Mouse (Mus musculus): ENCODE results near the gene Lrrc63. TPM values are rescaled to one million over a fixed set of nuclear protein-coding genes. Genes with fewer than 3 reads are reported as not detected.

Gene Lrrc63
- 0.12 and 0.13 TPM in 2 replicates for polyA plus RNA-seq (2016; fragmentation: Nextera tagmentation; extraction: Ambion mirVana)

DNA sequence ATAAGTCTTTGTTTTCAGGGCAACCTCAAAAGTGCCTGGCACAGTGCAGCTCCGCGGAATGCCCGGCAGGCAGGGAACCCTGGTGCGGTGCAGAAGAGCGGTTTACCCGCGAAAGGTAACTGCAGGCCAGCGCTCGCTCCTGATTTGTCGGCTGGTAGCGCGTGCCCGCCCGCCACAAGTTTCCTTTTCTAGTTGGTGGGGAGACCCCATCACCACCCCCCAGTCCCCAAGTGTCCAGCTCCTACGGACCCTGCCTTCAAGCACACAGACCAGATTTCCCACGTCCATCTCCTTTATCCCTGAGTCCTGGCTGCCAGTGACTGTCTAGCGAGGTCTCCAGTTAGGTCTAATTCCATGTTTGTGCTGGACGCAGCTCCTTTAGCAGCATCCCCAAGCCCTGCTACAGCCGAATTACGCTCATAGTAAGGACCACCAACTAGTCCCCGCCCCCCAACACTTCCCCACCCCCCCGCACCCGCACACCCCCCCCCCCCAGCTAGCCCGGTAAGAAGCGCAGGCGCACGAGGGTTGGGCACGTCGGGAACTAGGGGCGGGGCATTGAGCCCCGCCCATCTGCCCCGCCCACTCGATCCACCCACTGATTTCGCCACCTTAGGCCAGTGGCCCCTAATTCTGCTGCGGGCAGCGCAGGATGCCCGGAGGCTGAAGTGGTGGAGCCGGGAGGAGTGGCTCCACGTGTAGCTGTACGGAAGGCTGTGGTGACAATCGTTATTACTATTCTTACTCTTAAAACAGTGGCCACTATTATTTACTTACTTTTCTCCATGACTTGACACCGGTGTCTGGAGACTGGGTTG, at the start of gene Lrrc63, which contains the start of gene Lcp1:
Gene Lrrc63, minus strand, starts transcription at position 381 of the 818 bp plus-strand sequence.
Gene Lcp1, plus strand, starts transcription at position 601 of the 818 bp plus-strand sequence.
- peak within 1 kb of the TSS; percentile 83 for H3K27ac ChIP-seq
- H3K4me3 ChIP-seq: peak within 1 kb of the TSS; percentile 66
- no peaks in the 10 kb centered on the region for H3K9me3 ChIP-seq
- no peaks in the 10 kb centered on the region for H3K36me3 ChIP-seq
- H3K27me3 ChIP-seq (ENCODE audit: insufficient read depth, poor library complexity, severe bottlenecking): peaks cover 12% of the 10 kb centered on the region
- WGBS: under 1% methylated on average over 42 of the region's 42 CpGs
- DNase-seq (ENCODE audit: low spot score): peak; percentile 89
- 0 out of 2 replicates have a peak, but pooled peaks cover 6% of the 10 kb centered on the region for H3K4me1 ChIP-seq (replicated peaks)

DNA sequence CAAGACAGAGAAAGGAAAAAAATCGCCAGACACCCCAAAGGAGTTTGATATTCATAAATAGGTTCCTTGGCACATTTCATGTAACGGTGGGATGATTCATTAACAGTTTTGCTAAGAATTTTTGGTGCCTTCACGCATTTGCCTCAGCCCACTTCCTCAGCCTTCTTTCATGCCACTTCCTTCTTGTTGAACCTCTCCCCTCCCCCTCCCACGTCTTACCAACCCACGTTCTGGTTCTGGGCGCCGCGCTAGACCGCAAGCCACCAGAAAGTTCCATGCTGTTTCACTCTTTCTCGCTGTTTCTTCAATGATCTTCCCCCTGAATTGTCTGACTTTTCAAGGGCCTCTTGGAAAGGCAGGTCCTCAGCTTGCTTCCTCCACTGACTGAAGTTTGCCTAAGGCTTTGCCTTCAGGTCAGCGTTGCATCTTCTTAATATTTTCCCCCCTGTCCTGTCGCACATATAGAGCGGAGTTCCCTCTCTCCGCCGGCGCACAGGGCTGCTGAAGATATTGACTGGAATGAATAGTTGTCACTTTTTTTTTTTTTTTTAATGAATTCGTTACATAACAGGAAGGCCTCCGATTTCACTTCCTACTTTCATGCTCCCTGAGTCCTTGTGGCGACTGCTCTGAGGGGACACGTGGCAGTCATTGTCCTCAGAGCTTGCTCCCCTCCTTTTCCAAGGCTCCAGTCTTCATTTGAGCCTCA, 48.7 kb upstream of the Lrrc63 start:
- H3K9me3 ChIP-seq: no peaks in the 10 kb centered on the region
- no peaks in the 10 kb centered on the region for H3K27me3 ChIP-seq (ENCODE audit: insufficient read depth, poor library complexity, severe bottlenecking)
- WGBS: 86% methylated on average over 20 of the region's 20 CpGs
- DNase-seq (ENCODE audit: low spot score): no peak
- H3K36me3 ChIP-seq: no peaks in the 10 kb centered on the region
- no peak overlapping the region for H3K27ac ChIP-seq
- H3K4me1 ChIP-seq (replicated peaks): no peaks in the 10 kb centered on the region
- H3K4me3 ChIP-seq: no peak overlapping the region

- no peak overlapping the region for H3K27ac ChIP-seq
- DNase-seq (ENCODE audit: low spot score): no peak
- no peaks in the 10 kb centered on the region for H3K36me3 ChIP-seq
- H3K4me3 ChIP-seq: no peak overlapping the region
- no peaks in the 10 kb centered on the region for H3K4me1 ChIP-seq (replicated peaks)
- no peaks in the 10 kb centered on the region for H3K27me3 ChIP-seq (ENCODE audit: insufficient read depth, poor library complexity, severe bottlenecking)
- 75% methylated on average over 10 of the region's 10 CpGs for WGBS
- H3K9me3 ChIP-seq: no peaks in the 10 kb centered on the region
These were observed 48.1 kb upstream of the Lrrc63 start for GRCm38 (mm10) chr14:75178801-75179211.

DNA sequence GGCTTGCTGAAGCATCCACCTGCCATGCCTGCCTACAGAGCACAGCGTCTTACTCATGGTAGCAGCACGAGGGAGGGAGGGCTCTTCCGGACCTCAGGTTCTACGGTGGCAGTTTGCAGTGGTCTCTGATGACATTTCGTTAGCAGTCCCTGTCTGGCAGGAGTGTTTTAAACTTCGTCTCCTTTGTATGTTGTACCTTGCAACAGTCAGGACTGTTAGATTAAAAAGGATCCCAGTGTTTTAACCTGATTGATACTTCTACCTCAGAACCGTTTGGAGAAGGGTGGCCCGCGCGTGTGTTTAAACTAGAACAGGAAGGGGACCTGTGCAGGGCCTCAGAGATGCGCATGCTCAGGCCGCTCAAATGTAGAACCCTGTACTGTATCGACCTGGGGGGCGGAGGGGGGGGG, 47.7 kb upstream of the Lrrc63 start:
- no peak for DNase-seq (ENCODE audit: low spot score)
- WGBS: 82% methylated on average over 14 of the region's 14 CpGs

DNA sequence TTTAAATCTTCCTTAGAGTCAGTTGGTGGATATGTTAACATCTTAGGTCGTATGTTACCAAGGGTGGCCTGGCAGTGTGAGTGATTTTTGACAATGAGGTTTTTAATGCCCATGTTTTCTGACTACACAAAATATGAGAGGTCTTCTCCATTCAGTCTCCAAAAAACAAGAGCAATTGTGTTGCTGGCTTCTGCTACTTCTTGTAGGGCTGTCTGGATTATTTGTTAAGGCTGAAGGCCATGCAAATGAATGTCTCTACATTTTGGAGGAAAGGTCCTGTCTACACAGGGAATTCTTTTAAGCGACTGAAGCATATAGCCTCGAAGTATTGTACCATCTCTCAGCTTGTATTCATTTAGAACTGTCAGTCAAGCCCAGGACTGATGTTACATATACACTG, 46.7 kb upstream of the Lrrc63 start:
- H3K4me1 ChIP-seq (replicated peaks): no peaks in the 10 kb centered on the region
- no peak for DNase-seq (ENCODE audit: low spot score)
- H3K4me3 ChIP-seq: no peak overlapping the region
- H3K27me3 ChIP-seq (ENCODE audit: insufficient read depth, poor library complexity, severe bottlenecking): no peaks in the 10 kb centered on the region
- H3K9me3 ChIP-seq: no peaks in the 10 kb centered on the region
- H3K36me3 ChIP-seq: no peaks in the 10 kb centered on the region
- WGBS: 69% methylated on average over 3 of the region's 3 CpGs
- H3K27ac ChIP-seq: no peak overlapping the region

More for the DNA sequence above, 47.7 kb upstream of the Lrrc63 start:
- no peak overlapping the region for H3K27ac ChIP-seq
- no peaks in the 10 kb centered on the region for H3K36me3 ChIP-seq
- no peaks in the 10 kb centered on the region for H3K9me3 ChIP-seq
- no peak overlapping the region for H3K4me3 ChIP-seq
- H3K4me1 ChIP-seq (replicated peaks): no peaks in the 10 kb centered on the region
- no peaks in the 10 kb centered on the region for H3K27me3 ChIP-seq (ENCODE audit: insufficient read depth, poor library complexity, severe bottlenecking)

DNA sequence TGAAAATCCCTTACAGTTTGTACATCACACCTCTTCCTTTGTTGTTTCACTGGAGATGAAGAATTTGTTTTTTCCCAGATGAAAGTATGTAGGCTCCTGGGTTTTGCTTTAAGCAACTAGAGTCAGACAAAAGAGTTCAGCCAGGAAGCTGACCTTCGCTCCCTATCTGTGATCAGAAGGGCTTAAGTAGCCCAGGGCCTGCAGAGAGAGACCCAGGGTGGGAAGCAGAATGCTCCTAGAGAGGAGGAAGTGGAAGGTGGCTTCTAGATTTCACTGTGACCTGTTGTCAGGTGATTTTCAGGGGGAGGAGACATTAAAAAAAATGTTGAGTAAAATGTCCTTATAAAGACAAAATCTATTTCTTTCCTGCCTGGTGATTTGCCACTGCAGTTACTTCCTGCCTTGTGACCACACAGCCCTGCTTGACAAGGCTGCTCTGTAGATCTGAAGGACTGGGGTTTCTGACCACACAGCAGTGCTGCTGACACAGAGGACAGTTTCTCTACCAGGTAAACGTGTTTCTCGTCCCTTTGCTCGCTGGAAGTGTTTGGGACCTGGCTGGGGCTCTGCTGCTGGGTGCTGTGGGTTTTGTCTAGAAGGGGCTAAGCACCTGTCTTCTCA, 45.9 kb upstream of the Lrrc63 start:
- no peaks in the 10 kb centered on the region for H3K36me3 ChIP-seq
- WGBS: 75% methylated on average over 4 of the region's 4 CpGs
- H3K27me3 ChIP-seq (ENCODE audit: insufficient read depth, poor library complexity, severe bottlenecking): no peaks in the 10 kb centered on the region
- no peak overlapping the region for H3K27ac ChIP-seq
- no peak overlapping the region for H3K4me3 ChIP-seq
- no peaks in the 10 kb centered on the region for H3K4me1 ChIP-seq (replicated peaks)
- DNase-seq (ENCODE audit: low spot score): no peak
- no peaks in the 10 kb centered on the region for H3K9me3 ChIP-seq

GRCm38 (mm10) chr14:75175781-75176180, 45.1 kb upstream of the Lrrc63 start:
- DNase-seq (ENCODE audit: low spot score): no peak
- no peaks in the 10 kb centered on the region for H3K36me3 ChIP-seq
- H3K4me1 ChIP-seq (replicated peaks): no peaks in the 10 kb centered on the region
- WGBS: 86% methylated on average over 7 of the region's 7 CpGs
- no peak overlapping the region for H3K4me3 ChIP-seq
- H3K9me3 ChIP-seq: no peaks in the 10 kb centered on the region
- no peaks in the 10 kb centered on the region for H3K27me3 ChIP-seq (ENCODE audit: insufficient read depth, poor library complexity, severe bottlenecking)
- H3K27ac ChIP-seq: no peak overlapping the region

GRCm38 (mm10) chr14:75174731-75175555, 44.3 kb upstream of the Lrrc63 start:
- H3K4me3 ChIP-seq: no peak overlapping the region
- H3K27ac ChIP-seq: no peak overlapping the region
- H3K36me3 ChIP-seq: no peaks in the 10 kb centered on the region
- H3K27me3 ChIP-seq (ENCODE audit: insufficient read depth, poor library complexity, severe bottlenecking): no peaks in the 10 kb centered on the region
- no peaks in the 10 kb centered on the region for H3K9me3 ChIP-seq
- no peaks in the 10 kb centered on the region for H3K4me1 ChIP-seq (replicated peaks)
- 85% methylated on average over 9 of the region's 9 CpGs for WGBS
- no peak for DNase-seq (ENCODE audit: low spot score)

GRCm38 (mm10) chr14:75174296-75174695, 43.6 kb upstream of the Lrrc63 start:
- Histone ChIP-seq H3K27me3 (ENCODE audit: insufficient read depth, poor library complexity, severe bottlenecking) (no peaks in the 10 kb centered on the region), H3K36me3 (no peaks in the 10 kb centered on the region), H3K4me1 (replicated peaks) (no peaks in the 10 kb centered on the region), H3K27ac (no peak overlapping the region), H3K4me3 (no peak overlapping the region), H3K9me3 (no peaks in the 10 kb centered on the region)
- no peak for DNase-seq (ENCODE audit: low spot score)
- 86% methylated on average over 8 of the region's 8 CpGs for WGBS

DNA sequence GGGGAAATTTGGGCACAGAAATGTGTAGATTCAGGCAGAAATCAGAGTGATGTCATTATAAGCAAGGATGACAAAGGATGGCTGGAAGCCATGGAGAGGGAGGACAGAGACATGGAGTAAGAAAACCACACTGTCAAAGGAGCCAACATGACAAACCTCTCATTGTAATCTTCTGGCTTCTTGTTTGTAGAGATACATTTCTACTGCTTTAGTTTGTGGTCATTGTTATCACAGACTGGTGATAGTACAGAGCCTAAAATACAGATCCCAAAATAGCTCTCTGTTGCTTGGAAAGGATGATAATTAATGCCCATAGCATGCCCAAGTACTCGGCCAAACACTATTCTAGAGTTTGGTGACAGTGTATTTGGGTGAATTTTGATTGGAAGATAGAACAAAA, 39.9 kb upstream of the Lrrc63 start:
- DNase-seq (ENCODE audit: low spot score): no peak
- Histone ChIP-seq H3K4me1 (replicated peaks) (no peaks in the 10 kb centered on the region), H3K4me3 (no peak overlapping the region), H3K9me3 (no peaks in the 10 kb centered on the region), H3K27me3 (ENCODE audit: insufficient read depth, poor library complexity, severe bottlenecking) (no peaks in the 10 kb centered on the region), H3K27ac (no peak overlapping the region), H3K36me3 (no peaks in the 10 kb centered on the region)
- 77% methylated on average over 1 of the region's 1 CpGs for WGBS

DNA sequence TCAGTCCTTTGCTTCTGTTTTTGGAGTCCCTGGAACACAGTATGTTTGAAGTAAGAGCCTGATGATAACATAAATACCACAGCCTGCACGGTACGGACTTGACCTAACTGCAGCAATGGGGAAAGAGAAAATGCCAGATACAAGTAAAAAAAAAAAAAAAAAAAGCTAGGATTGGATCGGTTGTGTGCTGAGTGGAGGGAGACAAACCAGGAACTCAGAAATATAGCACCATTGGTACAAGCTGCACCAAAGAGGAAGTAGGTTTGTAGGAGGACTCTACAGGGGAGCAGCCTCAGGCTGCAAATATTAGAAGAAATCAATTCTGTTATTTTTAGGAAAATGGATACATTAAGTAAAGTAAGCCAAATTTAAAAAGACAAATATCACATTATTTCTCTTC, 37.8 kb upstream of the Lrrc63 start:
- DNase-seq (ENCODE audit: low spot score): no peak
- Histone ChIP-seq H3K9me3 (no peaks in the 10 kb centered on the region), H3K27ac (no peak overlapping the region), H3K4me1 (replicated peaks) (no peaks in the 10 kb centered on the region), H3K4me3 (no peak overlapping the region), H3K36me3 (no peaks in the 10 kb centered on the region), H3K27me3 (ENCODE audit: insufficient read depth, poor library complexity, severe bottlenecking) (no peaks in the 10 kb centered on the region)
- WGBS: 85% methylated on average over 3 of the region's 3 CpGs

DNA sequence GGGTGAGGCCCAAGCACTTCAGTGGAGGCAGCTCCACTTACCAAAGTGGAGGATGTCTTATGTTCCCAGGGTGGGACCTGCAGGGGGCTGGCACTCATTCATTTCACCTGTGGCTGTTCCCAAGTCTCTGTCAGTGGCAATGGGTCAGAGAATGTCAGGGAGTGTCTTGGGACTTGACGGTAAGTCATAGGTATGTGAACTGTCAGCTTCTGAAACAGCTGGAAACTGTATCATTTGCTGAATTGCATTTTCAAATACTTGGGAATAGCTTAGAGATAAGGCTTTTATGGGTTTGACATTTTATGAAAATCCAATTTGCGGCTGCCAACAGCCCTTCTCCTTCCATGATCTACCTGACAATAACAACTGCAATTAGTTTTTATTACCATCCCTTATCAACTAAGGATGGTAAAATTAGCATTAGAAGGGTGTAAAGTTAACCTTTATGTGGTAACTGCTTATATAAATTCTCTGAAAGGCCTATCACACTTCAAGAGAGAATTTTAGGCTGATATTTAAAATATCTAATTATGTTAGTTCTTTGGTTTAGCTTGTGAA, 35.0 kb upstream of the Lrrc63 start:
- H3K27ac ChIP-seq: no peak overlapping the region
- H3K9me3 ChIP-seq: no peaks in the 10 kb centered on the region
- H3K36me3 ChIP-seq: no peaks in the 10 kb centered on the region
- no peak overlapping the region for H3K4me3 ChIP-seq
- H3K4me1 ChIP-seq (replicated peaks): no peaks in the 10 kb centered on the region
- 92% methylated on average over 2 of the region's 2 CpGs for WGBS
- no peaks in the 10 kb centered on the region for H3K27me3 ChIP-seq (ENCODE audit: insufficient read depth, poor library complexity, severe bottlenecking)
- no peak for DNase-seq (ENCODE audit: low spot score)
